Mouse (Mus musculus) midbrain, embryonic 10.5 days (tissue): ENCODE measurements around the gene St5. TPM values are rescaled to one million over a fixed set of nuclear protein-coding genes. Genes with fewer than 3 reads are reported as not detected.
A peak's percentile ranks its signal among the peaks of the same experiment; 100 is the strongest.

Experiments used
- DNase-seq: peaks from one replicate; pipeline ENCODE4 v3.0.0-alpha.2; 2017; ENCODE audit warnings: low spot score
- H3K27ac ChIP-seq: fragments of 300-500 bp; sonication (generic); replicated peaks from 2 replicates; pipeline ENCODE4 v1.5.1; 2016; ENCODE audit warnings: mild to moderate bottlenecking
- H3K27me3 ChIP-seq: fragments of 300-500 bp; sonication (generic); 2 replicates; pipeline ENCODE4 v1.6.1; 2016; ENCODE audit warnings: low read depth, mild to moderate bottlenecking; ENCODE audit not compliant: poor library complexity, severe bottlenecking
- H3K36me3 ChIP-seq: fragments of 300-500 bp; sonication (generic); 2 replicates; pipeline ENCODE4 v1.6.1; 2016; ENCODE audit warnings: mild to moderate bottlenecking, moderate library complexity
- H3K4me1 ChIP-seq: fragments of 300-500 bp; sonication (generic); 2 replicates; pipeline ENCODE4 v1.6.1; 2016
- H3K4me3 ChIP-seq: fragments of 300-500 bp; sonication (generic); 2 replicates; pipeline ENCODE4 v1.5.1; 2016; ENCODE audit warnings: mild to moderate bottlenecking, moderate library complexity
- H3K9me3 ChIP-seq: fragments of 300-500 bp; sonication (generic); replicated peaks from 2 replicates; pipeline ENCODE4 v1.6.1; 2016; ENCODE audit warnings: mild to moderate bottlenecking
- WGBS: fragments of 180-500 bp; shearing (Covaris S2); methylation state at CpG from one replicate; pipeline ENCODE4 v1.1.7; 2016; 5-methylcytosine and 5-hydroxymethylcytosine counted together
- polyA plus RNA-seq: library from polyadenylated mRNA; unstranded; fragments of >200 nt; fragmentation: Nextera tagmentation; extraction: Ambion mirVana; gene quantifications from 2 replicates; pipeline ENCODE4 v1.2.1, GENCODE M21; 2016

The St5 gene
- polyA plus RNA-seq, 1 experiment from 2014 or later: 36.3 TPM

- H3K4me3 ChIP-seq: no peak overlapping the region
- no peak overlapping the region for H3K27ac ChIP-seq
- DNase-seq: no peak
- no peaks in the 10 kb centered on the region for H3K9me3 ChIP-seq
- peaks cover 84% of the 10 kb centered on the region for H3K36me3 ChIP-seq
- no peaks in the 10 kb centered on the region for H3K27me3 ChIP-seq
- 61% methylated on average over 6 of the region's 6 CpGs for WGBS
- peaks cover 25% of the 10 kb centered on the region for H3K4me1 ChIP-seq
Observed at GRCm38 (mm10) chr7:109523741-109524441, 179.5 kb downstream of the St5 start.

- DNase-seq: no peak
- Histone ChIP-seq H3K4me1 (peaks cover 26% of the 10 kb centered on the region), H3K27me3 (no peaks in the 10 kb centered on the region), H3K9me3 (no peaks in the 10 kb centered on the region), H3K4me3 (no peak overlapping the region), H3K36me3 (peaks cover 84% of the 10 kb centered on the region), H3K27ac (no peak overlapping the region)
- 63% methylated on average over 2 of the region's 2 CpGs for WGBS
Observed at GRCm38 (mm10) chr7:109523304-109523703, 180.1 kb downstream of the St5 start.

DNA sequence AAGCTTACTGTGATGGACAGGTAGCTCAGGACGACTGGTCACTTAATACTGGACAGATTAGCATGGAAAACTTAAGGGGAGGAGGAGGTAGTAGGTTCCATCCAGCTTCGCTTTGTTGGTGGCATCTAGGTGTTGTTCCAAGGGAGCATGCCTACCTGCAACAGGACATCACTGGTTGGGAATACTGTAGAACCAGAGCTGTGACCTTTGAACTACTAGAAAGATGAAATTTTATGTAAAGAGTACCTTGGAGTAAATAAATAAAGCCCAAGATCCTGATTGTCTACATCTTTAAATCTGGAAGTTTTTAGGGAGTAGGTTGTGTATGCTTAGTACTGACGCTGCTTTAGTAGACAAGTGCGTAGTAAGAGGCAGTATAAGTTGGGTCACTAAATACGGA lies 181.3 kb downstream of the St5 start:
- peaks cover 73% of the 10 kb centered on the region for H3K36me3 ChIP-seq
- DNase-seq: no peak
- H3K4me1 ChIP-seq: peaks cover 35% of the 10 kb centered on the region
- H3K9me3 ChIP-seq: no peaks in the 10 kb centered on the region
- H3K27ac ChIP-seq: no peak overlapping the region
- H3K4me3 ChIP-seq: no peak overlapping the region
- 84% methylated on average over 5 of the region's 5 CpGs for WGBS
- no peaks in the 10 kb centered on the region for H3K27me3 ChIP-seq

DNA sequence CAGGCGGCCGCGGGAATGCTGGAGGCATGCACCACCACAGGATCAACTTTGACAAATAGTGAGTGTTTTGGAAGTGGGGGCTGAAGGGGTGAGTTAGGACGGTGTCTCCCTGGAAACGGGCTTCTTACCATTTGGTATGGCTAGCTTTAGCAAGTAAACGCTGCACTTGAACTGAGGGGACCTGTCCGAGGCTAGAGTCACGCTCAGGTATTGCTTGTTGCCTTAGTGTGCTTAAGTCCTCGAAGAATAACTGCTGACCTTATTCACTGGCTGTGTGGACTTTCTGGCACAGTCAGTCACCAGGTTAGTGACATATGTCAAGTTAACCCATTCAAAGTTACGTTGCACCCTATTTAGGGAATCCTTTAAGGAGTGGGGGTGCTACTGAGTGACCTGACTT lies 183.5 kb downstream of the St5 start:
- DNase-seq: peak; percentile 28
- Histone ChIP-seq H3K4me1 (peaks cover 35% of the 10 kb centered on the region), H3K27me3 (no peaks in the 10 kb centered on the region), H3K4me3 (peak overlapping the region; percentile 97), H3K36me3 (peaks cover 52% of the 10 kb centered on the region), H3K9me3 (no peaks in the 10 kb centered on the region), H3K27ac (peak overlapping the region; percentile 98)
- 8% methylated on average over 10 of the region's 10 CpGs for whole genome bisulfite sequencing

- WGBS: under 1% methylated on average over 72 of the region's 72 CpGs
- peak within 1 kb of the TSS; percentile 97 for H3K4me3 ChIP-seq
- H3K9me3 ChIP-seq: no peaks in the 10 kb centered on the region
- peak within 1 kb of the TSS; percentile 98 for H3K27ac ChIP-seq
- DNase-seq: peak; percentile 99
- peaks cover 43% of the 10 kb centered on the region for H3K36me3 ChIP-seq
- H3K4me1 ChIP-seq: peaks cover 35% of the 10 kb centered on the region
- no peaks in the 10 kb centered on the region for H3K27me3 ChIP-seq
Observed at GRCm38 (mm10) chr7:109518838-109519696, 184.3 kb downstream of the St5 start, which contains the start of gene Rpl27a. Rpl27a (plus strand) TSS chr7:109519147.

- H3K4me3 ChIP-seq: peak overlapping the region; percentile 97
- WGBS: 25% methylated on average over 10 of the region's 10 CpGs
- DNase-seq: no peak
- H3K27ac ChIP-seq: peak overlapping the region; percentile 98
- peaks cover 39% of the 10 kb centered on the region for H3K4me1 ChIP-seq
- no peaks in the 10 kb centered on the region for H3K9me3 ChIP-seq
- no peaks in the 10 kb centered on the region for H3K27me3 ChIP-seq
- H3K36me3 ChIP-seq: peaks cover 34% of the 10 kb centered on the region
Observed at GRCm38 (mm10) chr7:109518036-109518681, 185.2 kb downstream of the St5 start.

- H3K4me1 ChIP-seq: peaks cover 31% of the 10 kb centered on the region
- WGBS: 93% methylated on average over 3 of the region's 3 CpGs
- H3K4me3 ChIP-seq: no peak overlapping the region
- H3K36me3 ChIP-seq: peaks cover 17% of the 10 kb centered on the region
- no peak for DNase-seq
- H3K9me3 ChIP-seq: no peaks in the 10 kb centered on the region
- no peak overlapping the region for H3K27ac ChIP-seq
- no peaks in the 10 kb centered on the region for H3K27me3 ChIP-seq
Observed at GRCm38 (mm10) chr7:109516500-109516899, 186.9 kb downstream of the St5 start.

DNA sequence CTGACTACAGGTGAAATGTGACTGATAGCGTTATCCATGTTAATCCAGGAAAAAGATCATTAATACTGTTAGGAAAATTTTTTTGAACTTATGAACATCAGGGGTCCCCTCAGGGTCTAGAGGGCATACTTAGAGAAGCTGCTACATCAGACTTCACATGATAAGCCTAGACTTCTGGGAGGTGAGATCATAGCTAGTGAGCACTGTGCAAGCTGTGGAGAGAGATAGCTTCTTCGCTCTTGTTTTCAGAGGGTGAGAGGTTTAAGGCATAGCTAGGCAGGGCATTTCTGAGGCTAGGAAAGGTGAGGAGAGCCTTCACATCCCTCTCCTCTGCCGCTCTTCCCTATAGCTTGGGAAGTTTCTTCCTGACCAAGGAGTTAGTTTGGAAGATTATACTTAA lies 191.6 kb downstream of the St5 start:
- Histone ChIP-seq H3K4me3 (no peak overlapping the region), H3K4me1 (peaks cover 14% of the 10 kb centered on the region), H3K27me3 (no peaks in the 10 kb centered on the region), H3K36me3 (no peaks in the 10 kb centered on the region), H3K9me3 (no peaks in the 10 kb centered on the region), H3K27ac (no peak overlapping the region)
- no peak for DNase-seq
- 89% methylated on average over 3 of the region's 3 CpGs for WGBS

DNA sequence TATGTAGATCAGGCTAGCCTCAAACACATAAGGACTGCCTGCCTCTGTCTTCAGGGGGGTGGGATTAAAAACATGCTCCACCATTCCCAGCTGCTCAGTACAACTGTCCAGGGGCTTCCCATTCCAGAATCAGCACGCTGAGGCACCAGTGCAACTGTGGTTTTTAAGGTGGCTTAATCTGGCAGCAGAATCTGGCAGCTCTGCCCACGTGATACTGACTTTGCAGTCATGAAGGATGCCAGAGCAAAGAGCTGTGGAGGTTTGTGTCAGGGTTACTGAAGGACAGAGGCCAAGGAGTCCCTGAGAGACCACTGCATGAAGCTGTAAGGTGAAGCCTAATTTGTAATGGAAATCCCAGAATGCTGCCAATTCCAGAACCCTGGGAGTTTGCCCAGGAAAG lies 192.6 kb downstream of the St5 start:
- no peaks in the 10 kb centered on the region for H3K9me3 ChIP-seq
- no peaks in the 10 kb centered on the region for H3K36me3 ChIP-seq
- H3K27me3 ChIP-seq: no peaks in the 10 kb centered on the region
- no peak overlapping the region for H3K4me3 ChIP-seq
- 77% methylated on average over 2 of the region's 2 CpGs for WGBS
- H3K27ac ChIP-seq: no peak overlapping the region
- H3K4me1 ChIP-seq: peaks cover 18% of the 10 kb centered on the region
- DNase-seq: no peak

DNA sequence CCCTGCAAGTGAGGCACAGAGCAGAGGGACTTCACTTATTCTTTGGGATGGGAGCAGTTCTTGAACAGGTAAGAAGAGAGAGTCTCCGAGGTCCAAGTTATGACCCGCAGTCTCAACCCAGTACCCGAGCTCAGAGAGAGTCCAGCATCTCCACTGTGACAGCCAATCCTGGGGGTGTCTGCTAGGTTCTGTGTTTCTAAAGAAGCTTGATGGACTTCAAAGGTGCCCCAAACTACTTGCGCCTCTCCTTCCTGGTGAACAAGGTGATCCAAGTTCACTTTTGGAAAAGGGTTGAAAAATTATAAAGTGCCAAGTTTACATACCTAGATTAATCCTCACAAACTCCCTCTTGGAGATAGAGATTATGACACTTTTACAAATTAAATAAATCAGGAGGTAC lies 195.4 kb downstream of the St5 start, which contains the start of gene Trim66:
TSS of gene Trim66 (minus strand) at position 101 of the 400 bp plus-strand sequence.
- Histone ChIP-seq H3K36me3 (no peaks in the 10 kb centered on the region), H3K4me1 (peaks cover 14% of the 10 kb centered on the region), H3K4me3 (peak within 1 kb of the TSS; percentile 24; the same call in 1 of the 2 replicates), H3K9me3 (no peaks in the 10 kb centered on the region), H3K27ac (peak within 1 kb of the TSS; percentile 61), H3K27me3 (no peaks in the 10 kb centered on the region)
- DNase-seq: no peak
- 84% methylated on average over 4 of the region's 4 CpGs for WGBS

DNA sequence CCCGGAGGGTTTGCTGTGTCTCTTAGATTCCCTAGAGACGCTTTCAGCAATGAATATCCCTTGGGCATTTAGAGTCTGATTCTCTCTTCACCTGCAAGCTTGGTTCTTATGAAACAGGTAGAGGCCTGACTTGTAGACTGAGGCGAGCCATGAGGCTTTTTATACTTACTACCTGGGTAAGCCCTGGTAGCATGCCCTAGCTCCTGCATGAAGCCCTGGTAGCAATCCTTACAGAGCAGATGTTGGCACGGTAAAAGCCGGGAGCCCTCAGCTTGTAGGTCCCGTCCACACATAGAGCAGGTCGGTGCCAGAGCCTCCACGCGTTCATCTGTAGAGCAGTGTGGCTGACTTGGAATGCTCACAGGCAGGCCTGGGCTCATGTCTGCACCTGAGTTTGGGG lies 195.8 kb downstream of the St5 start:
- Histone ChIP-seq H3K4me3 (peak overlapping the region; percentile 24; the same call in 1 of the 2 replicates), H3K27ac (peak overlapping the region; percentile 61), H3K36me3 (no peaks in the 10 kb centered on the region), H3K9me3 (no peaks in the 10 kb centered on the region), H3K4me1 (peaks cover 14% of the 10 kb centered on the region), H3K27me3 (no peaks in the 10 kb centered on the region)
- 34% methylated on average over 9 of the region's 9 CpGs for WGBS
- DNase-seq: no peak

DNA sequence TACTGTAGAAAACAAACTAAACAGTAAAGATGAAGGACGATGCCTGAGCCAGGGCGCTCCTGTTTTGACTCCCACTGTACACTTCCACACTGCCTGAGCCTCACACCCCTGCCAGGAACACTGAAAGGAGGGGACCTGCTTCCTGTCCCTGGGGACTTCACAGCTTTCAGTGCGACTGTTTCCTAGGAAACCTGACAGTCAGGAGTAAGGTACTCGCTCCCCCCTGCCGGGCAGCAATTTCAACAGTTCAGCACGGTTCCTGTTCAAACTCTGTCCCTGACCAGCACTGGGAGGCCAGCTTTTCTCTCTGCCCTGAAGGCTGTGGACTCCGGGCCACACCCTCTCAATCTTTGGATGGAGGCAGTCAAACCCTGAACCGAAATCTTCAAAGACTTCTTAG lies 196.3 kb downstream of the St5 start:
- Histone ChIP-seq H3K27ac (peak overlapping the region; percentile 61), H3K27me3 (no peaks in the 10 kb centered on the region), H3K4me1 (peaks cover 14% of the 10 kb centered on the region), H3K4me3 (peak overlapping the region; percentile 24; the same call in 1 of the 2 replicates), H3K9me3 (no peaks in the 10 kb centered on the region), H3K36me3 (no peaks in the 10 kb centered on the region)
- peak; percentile 61 for DNase-seq
- 4% methylated on average over 8 of the region's 8 CpGs for WGBS
